Mouse (Mus musculus) G1E (cell line): ENCODE data around the gene Gss.

ENCODE experiments used
- CTCF ChIP-seq: IDR thresholded peaks from 2 replicates; pipeline ENCODE4 v1.5.1; 2012; ENCODE audit warnings: low read depth, low read length, inconsistent platforms, mixed read lengths
- GATA1 ChIP-seq: IDR thresholded peaks from 2 replicates; pipeline ENCODE4 v1.6.1; 2012; ENCODE audit warnings: borderline replicate concordance, low read length, inconsistent platforms, mixed read lengths
- GATA2 ChIP-seq: IDR thresholded peaks from 2 replicates; pipeline ENCODE4 v1.6.1; 2012; ENCODE audit warnings: low read depth, low read length, inconsistent platforms, borderline replicate concordance
- POLR2AphosphoS5 ChIP-seq: IDR thresholded peaks from 2 replicates; pipeline ENCODE4 v1.6.1; 2012; ENCODE audit warnings: low read depth, low read length, inconsistent platforms; ENCODE audit not compliant: insufficient replicate concordance
- TAL1 ChIP-seq: conservative IDR thresholded peaks from 2 replicates; pipeline ENCODE4 v1.6.1; 2012; ENCODE audit warnings: low read depth, low read length, inconsistent platforms, mixed read lengths

DNA sequence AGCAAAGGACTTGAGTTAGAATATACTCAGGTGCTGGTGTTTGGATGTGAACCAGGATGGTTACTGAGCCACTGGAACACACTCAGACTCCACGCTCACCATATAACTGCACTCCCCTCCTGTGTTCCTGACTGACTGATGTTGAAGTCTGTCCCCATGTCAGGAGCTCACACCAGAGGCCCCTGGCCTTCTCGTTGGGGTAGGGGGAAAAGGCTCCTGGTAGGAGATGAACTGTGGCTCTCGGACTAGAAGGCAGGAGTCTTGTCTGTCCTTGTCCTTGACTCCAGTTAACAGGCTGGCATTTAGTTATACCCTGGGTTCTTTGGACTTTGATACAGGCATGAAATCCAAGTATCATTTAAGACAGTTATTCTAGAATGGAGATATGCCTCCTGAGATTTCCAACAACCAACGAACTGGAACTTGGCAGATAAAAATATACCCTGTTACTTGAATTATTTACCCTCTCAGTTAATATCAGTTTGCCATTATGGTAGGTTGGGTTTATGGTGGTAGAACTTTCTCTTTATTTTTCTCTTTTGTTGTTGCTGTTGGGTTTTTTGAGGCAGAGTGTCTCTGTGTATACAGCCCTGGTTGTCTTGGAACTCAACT, 10.1 kb downstream of the Gss start:
- TF ChIP-seq CTCF (no peak), TAL1 (no peak), GATA1 (no peak), GATA2 (no peak), POLR2AphosphoS5 (no peak)
